Mouse (Mus musculus): ENCODE data around the gene Aasdh.

Gene Aasdh

DNA sequence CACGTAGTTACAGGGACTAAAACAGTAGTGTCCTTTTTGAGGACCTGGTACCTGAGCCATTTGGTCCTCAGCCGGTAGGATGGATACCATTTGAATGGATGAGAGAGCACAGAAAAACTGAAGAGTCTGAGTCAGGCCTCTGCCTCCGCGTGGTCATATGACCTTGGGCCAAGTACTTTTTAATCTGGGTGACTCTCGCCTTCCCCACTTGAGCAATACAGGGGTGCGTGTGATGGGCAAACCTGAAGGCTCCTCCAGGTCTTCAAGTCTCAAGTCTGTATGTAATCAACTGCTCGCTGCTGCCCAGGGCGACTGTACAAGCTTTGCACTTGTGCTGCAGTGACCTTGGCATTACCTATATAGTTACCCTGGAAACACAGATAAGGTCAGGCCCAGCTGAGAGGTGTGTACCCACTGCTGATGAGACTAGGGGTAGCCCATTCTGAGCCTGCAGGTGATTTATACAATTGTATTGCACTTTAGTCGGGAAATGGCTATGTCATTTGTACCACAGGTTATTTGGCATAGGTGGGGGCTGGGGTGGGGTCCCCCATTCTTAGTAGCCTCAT is 61.4 kb downstream of the Aasdh start:
- DNase-seq (ENCODE audit: low read depth, low spot score), result no peak

DNA sequence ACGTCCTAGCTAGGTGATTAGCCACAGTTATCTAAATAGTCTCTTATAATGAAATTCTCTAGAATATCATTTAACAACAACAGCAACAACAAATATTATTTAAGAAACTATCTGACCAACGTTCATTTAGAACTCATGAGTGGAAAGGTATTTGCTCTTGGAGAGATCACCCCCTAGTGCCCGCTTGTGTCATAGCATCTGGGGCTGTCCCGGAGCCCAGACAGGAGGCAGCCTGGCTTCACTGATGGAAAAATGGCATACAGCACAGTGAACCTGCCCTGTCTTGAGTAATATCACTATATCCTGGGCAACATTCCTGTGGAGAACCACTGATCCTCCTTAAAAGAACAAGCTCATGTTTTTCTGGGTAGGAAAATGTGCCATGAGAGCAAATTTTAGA is 61.9 kb downstream of the Aasdh start:
- peak; percentile 80 for DNase-seq (ENCODE audit: low read depth, low spot score)

DNA sequence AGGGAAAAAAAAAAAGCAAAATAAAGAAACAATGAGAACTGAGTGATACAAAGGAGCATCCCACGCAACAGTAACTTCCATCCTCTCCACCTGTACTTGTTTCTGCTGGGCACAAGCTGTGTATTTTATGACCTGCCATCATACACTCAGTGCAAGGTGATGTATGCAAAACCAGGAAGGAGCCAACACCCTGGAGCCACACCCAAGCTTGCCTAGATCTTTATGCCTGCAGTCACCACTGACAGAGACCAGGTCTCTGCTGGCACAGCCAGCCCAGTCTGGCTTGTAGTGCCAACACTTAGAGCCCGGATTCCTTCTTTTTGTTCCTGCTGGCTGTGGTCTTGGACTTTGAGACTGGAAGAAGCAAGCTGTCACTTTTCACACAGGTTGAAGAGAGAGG is 63.5 kb downstream of the Aasdh start:
- no peak for DNase-seq (ENCODE audit: low read depth, low spot score)

DNA sequence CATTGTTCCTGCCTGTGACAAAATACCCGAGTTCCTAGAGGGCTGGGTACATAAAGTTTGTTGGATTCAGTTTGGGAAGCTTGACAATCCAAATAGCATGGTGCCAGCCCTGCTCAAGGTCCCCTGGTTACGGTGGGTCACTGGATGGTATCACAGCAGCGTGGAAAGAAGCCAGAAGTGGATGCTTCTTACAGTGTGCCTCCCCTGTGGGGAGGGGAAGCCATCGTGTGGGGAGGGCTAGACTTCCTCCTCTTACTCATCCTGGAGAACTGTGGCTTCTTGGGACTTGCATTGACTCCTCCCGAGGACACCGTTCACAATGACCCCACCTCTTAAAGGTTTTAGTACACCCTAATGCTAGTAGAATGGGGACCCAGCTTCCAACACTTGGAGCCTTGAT is 65.5 kb downstream of the Aasdh start:
- no peak for DNase-seq (ENCODE audit: low read depth, low spot score)

DNA sequence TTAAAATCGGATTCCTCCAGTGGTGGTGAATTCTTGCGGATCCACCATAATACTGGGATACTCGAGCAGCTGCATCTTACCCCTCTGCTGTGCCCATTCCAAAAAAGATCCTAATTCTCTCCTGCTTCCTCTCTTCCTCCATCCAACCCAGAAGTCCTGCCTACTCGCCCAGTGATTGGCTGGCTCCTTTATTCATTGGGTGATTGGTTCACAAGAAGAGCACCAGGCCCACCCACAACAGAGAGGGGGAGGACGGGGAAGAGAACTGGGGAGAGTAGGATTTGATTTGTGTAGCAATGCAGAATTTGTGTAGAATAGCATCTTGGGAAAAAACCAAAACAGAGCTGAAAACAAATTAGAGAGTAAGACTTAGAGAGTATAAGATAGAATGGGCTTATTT is 68.3 kb downstream of the Aasdh start:
- peak; percentile 85 for DNase-seq (ENCODE audit: low read depth, low spot score)

DNA sequence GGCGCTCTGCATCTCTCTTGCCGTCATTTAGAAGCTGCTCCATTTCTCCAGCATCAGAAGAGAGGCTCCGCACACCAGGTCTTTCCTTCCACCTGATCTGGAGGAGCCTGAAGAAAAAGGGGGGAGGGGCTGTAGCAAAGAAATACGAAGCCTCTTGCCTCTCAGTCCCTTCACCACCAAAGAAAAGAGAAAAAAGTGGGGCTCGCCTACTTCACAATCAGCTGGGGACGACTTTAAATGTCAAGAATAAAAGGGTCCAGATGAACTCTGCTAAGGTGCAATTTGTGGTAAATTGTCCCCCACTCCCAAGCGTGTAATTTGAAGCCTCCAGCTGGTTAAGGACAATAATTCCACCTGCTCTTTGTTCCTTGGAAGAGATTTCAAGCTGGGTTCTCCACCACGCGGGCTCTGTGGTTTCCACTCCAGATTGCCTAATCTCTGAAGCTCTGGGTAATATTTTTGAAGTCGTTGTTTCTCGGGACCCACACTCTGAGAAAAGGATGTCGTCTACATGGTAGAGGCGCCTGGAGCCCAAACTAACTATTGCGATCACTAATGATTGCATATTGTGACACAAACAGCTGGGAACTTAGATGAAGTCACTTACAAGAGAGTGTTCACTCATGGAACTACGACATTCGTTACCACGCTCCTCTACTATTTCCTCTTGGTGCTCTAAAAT is 72.6 kb downstream of the Aasdh start:
- no peak for DNase-seq (ENCODE audit: low read depth, low spot score)

DNA sequence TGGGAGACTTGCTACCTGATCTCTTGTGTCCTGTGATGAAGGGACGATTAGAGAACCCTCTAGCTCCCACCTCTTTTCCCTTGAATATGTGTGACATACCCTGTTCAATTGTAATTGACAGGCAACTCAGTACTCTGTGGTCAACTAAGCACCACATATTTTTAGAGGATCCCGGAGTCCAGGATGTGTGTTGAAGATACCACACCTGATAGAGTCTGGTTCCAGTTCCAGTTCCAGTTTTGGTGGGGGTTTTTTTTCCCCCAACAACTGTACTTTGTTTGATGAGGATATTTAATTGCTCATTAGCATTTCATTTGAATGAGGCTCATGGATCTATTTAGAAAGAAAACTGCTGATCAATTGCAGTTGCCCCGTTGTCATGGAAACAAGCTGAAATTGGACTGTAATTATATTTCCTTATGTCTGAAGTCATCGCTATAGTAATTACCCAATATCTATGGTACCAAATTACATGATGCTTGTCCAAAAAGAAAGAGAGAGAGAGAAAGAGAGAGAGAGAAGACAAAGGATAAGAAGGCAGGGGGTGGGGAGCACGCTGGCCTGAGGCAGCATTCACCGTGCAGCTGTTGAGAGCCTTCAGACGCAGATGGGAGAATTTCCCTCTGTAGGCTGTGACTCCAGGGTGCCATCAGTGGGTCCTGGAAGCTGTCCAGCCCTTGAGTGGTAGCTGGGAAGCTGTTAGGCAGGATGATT is 76.6 kb downstream of the Aasdh start:
- peak; percentile 75 for DNase-seq (ENCODE audit: low read depth, low spot score)
